Mouse (Mus musculus) intestine, postnatal 0 days (tissue): ENCODE results near the gene Mtfr1l. TPM values are rescaled to one million over a fixed set of nuclear protein-coding genes. Genes with fewer than 3 reads are reported as not detected.
A peak's percentile ranks its signal among the peaks of the same experiment; 100 is the strongest.

Experiments
- ATAC-seq: fragments of 200-750 bp; cut with Nextera tagmentation; 2 replicates; pipeline ENCODE4 v1.8.0; 2017; ENCODE audit warnings: mild to moderate bottlenecking, moderate TSS enrichment, moderate library complexity
- H3K27ac ChIP-seq: fragments of 300-500 bp; sonication (generic); 2 replicates; pipeline ENCODE4 v1.5.1; 2014; ENCODE audit warnings: mild to moderate bottlenecking, low read depth, low read length, moderate library complexity
- H3K27me3 ChIP-seq: fragments of 300-500 bp; sonication (generic); replicated peaks from 2 replicates; pipeline ENCODE4 v1.6.1; 2014; ENCODE audit warnings: low read length, mixed read lengths; ENCODE audit not compliant: control insufficient read depth, insufficient read depth
- H3K36me3 ChIP-seq: fragments of 300-500 bp; sonication (generic); 2 replicates; pipeline ENCODE4 v1.6.1; 2014; ENCODE audit warnings: mild to moderate bottlenecking, moderate library complexity; ENCODE audit not compliant: control insufficient read depth, insufficient read depth
- H3K4me1 ChIP-seq: fragments of 300-500 bp; sonication (generic); replicated peaks from 2 replicates; pipeline ENCODE4 v1.6.1; 2014; ENCODE audit warnings: antibody characterized with exemption, low read length, mixed read lengths; ENCODE audit not compliant: control insufficient read depth, insufficient read depth
- H3K4me2 ChIP-seq: fragments of 300-500 bp; sonication (generic); replicated peaks from 2 replicates; pipeline ENCODE4 v1.6.1; 2014; ENCODE audit warnings: low read depth, mild to moderate bottlenecking, moderate library complexity
- H3K4me3 ChIP-seq: fragments of 300-500 bp; sonication (generic); 2 replicates; pipeline ENCODE4 v1.5.1; 2014; ENCODE audit warnings: low read depth, low read length
- H3K9ac ChIP-seq: fragments of 300-500 bp; sonication (generic); 2 replicates; pipeline ENCODE4 v1.6.1; 2014; ENCODE audit warnings: mild to moderate bottlenecking, low read depth, low read length
- H3K9me3 ChIP-seq: fragments of 300-500 bp; sonication (generic); 2 replicates; pipeline ENCODE4 v1.6.1; 2016; ENCODE audit warnings: mixed run types; ENCODE audit not compliant: control insufficient read depth
- CTCF ChIP-seq: sonication (generic); IDR thresholded peaks from 2 replicates; pipeline ENCODE4 v1.5.1; 2016; ENCODE audit warnings: low read depth, mild to moderate bottlenecking, control low read depth, antibody characterized with exemption, moderate library complexity
- whole genome bisulfite sequencing: fragments of 180-500 bp; shearing (Covaris S2); extraction: QIAGEN DNeasy Blood & Tissue Kit; methylation state at CpG from one replicate; pipeline ENCODE4 v1.1.7; 2014; 5-methylcytosine and 5-hydroxymethylcytosine counted together
- polyA plus RNA-seq: library from polyadenylated mRNA; unstranded; fragments of >200 nt; fragmentation: Nextera tagmentation; extraction: Ambion mirVana; gene quantifications from 2 replicates; pipeline ENCODE4 v1.2.1, GENCODE M21; 2015

The Mtfr1l gene
- polyA plus RNA-seq, 1 experiment from 2014 or later: 84.5 TPM

GRCm38 (mm10) chr4:134569205-134569604, 34.0 kb upstream of the Mtfr1l start:
- no peaks in the 10 kb centered on the region for H3K4me1 ChIP-seq
- H3K27ac ChIP-seq: no peak overlapping the region
- ATAC-seq: no peak
- no peak overlapping the region for H3K9ac ChIP-seq
- peak; percentile 69 for TF ChIP-seq CTCF
- H3K36me3 ChIP-seq: 0 out of 2 replicates have a peak, but pooled peaks cover 3% of the 10 kb centered on the region
- no peaks in the 10 kb centered on the region for H3K27me3 ChIP-seq
- no peak overlapping the region for H3K4me3 ChIP-seq
- 77% methylated on average over 6 of the region's 6 CpGs for WGBS
- H3K9me3 ChIP-seq: no peaks in the 10 kb centered on the region
- no peak overlapping the region for H3K4me2 ChIP-seq

DNA sequence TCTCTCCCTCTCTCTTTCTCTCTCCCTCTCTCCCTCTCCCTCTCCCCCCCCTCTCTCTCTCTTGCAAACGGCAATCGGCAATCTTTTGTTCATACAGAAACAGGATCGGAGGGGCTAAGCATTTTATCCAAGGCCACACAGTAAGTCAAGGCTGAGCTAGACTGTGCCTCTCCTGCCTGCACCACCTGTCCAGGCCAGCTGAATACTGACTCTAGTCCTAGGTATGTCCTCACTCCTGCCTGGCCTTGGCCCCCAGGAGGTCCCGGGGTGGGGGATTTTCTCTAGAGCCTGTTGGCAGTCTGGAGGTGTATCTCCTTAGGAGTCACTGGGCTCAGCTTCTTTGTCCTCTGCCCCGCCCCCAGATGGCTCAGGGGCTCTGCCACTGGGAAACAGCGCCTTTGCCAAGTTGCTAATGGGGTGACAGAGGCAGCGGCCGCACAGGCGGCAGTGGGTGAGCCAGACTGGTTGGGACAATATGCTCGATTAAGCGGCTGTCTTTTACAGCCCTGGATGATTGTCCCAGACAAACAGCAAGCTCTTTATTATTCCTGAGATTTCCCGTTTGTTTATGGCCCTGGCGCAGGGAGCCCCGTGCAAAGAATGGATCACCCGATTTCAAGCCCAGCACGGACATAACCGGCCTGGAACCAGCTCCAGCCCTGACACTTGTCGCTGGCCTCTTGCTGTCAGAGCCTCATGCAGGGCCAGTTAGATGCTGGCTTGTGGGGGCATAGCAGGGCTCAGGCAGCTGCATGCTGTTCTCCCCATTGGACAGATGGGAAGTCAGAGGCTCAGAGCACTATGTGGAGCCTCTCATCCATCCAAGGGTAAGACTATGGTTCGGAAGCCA, 32.4 kb upstream of the Mtfr1l start:
- TF ChIP-seq CTCF: no peak
- peak; percentile 33; the same call in 1 of the 2 replicates for ATAC-seq
- Histone ChIP-seq H3K4me3 (no peak overlapping the region), H3K9me3 (no peaks in the 10 kb centered on the region), H3K9ac (no peak overlapping the region), H3K27ac (no peak overlapping the region), H3K4me1 (no peaks in the 10 kb centered on the region), H3K27me3 (no peaks in the 10 kb centered on the region), H3K4me2 (no peak overlapping the region; the same call in 1 of the 2 replicates), H3K36me3 (0 out of 2 replicates have a peak, but pooled peaks cover 3% of the 10 kb centered on the region)
- 29% methylated on average over 19 of the region's 19 CpGs for WGBS

- TF ChIP-seq CTCF: no peak
- H3K27ac ChIP-seq: no peak overlapping the region
- H3K4me1 ChIP-seq: no peaks in the 10 kb centered on the region
- no peak overlapping the region for H3K9ac ChIP-seq
- no peak overlapping the region for H3K4me2 ChIP-seq
- peaks cover 3% of the 10 kb centered on the region; the same call in 1 of the 2 replicates for H3K36me3 ChIP-seq
- H3K4me3 ChIP-seq: no peak overlapping the region
- 81% methylated on average over 6 of the region's 6 CpGs for WGBS
- ATAC-seq: no peak
- no peaks in the 10 kb centered on the region for H3K27me3 ChIP-seq
- no peaks in the 10 kb centered on the region for H3K9me3 ChIP-seq
Observed at GRCm38 (mm10) chr4:134564093-134564492, 28.9 kb upstream of the Mtfr1l start.

- H3K36me3 ChIP-seq: peaks cover 3% of the 10 kb centered on the region; the same call in 1 of the 2 replicates
- H3K4me3 ChIP-seq: no peak overlapping the region
- no peak overlapping the region for H3K27ac ChIP-seq
- no peaks in the 10 kb centered on the region for H3K4me1 ChIP-seq
- TF ChIP-seq CTCF: no peak
- H3K27me3 ChIP-seq: no peaks in the 10 kb centered on the region
- 82% methylated on average over 16 of the region's 16 CpGs for WGBS
- ATAC-seq: no peak
- no peak overlapping the region for H3K9ac ChIP-seq
- no peak overlapping the region for H3K4me2 ChIP-seq
- H3K9me3 ChIP-seq: no peaks in the 10 kb centered on the region
Observed at GRCm38 (mm10) chr4:134563624-134564023, 28.4 kb upstream of the Mtfr1l start.

GRCm38 (mm10) chr4:134562014-134562413, 26.8 kb upstream of the Mtfr1l start:
- no peaks in the 10 kb centered on the region for H3K27me3 ChIP-seq
- TF ChIP-seq CTCF: no peak
- 93% methylated on average over 2 of the region's 2 CpGs for WGBS

DNA sequence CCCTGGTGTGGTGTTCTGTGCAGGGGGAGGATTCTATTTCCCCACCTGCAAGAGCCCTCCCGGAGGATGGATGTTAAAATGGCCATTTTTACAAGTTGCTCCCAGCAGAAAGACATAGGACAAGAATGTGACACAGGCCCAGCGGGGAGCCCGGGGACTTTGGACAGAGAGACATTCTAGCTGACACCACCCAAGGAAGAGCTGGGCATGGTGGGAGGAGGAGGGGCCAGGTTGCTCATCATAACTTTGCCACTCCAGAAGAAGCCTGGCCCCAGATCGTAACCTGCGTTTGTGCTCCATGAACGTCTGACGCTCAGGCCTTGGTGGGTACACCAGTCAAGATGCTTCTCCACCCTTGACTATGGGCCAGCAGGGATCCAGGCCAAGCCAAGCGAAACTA, 25.5 kb upstream of the Mtfr1l start:
- no peak overlapping the region for H3K4me3 ChIP-seq
- peaks cover 3% of the 10 kb centered on the region; the same call in 1 of the 2 replicates for H3K36me3 ChIP-seq
- H3K4me2 ChIP-seq: no peak overlapping the region
- no peaks in the 10 kb centered on the region for H3K9me3 ChIP-seq
- 69% methylated on average over 8 of the region's 8 CpGs for WGBS
- H3K4me1 ChIP-seq: no peaks in the 10 kb centered on the region
- TF ChIP-seq CTCF: no peak
- H3K9ac ChIP-seq: no peak overlapping the region
- H3K27me3 ChIP-seq: no peaks in the 10 kb centered on the region
- ATAC-seq: no peak
- H3K27ac ChIP-seq: no peak overlapping the region

More at GRCm38 (mm10) chr4:134562014-134562413, 26.8 kb upstream of the Mtfr1l start:
- H3K9me3 ChIP-seq: no peaks in the 10 kb centered on the region
- no peaks in the 10 kb centered on the region for H3K4me1 ChIP-seq
- H3K4me3 ChIP-seq: no peak overlapping the region
- no peak overlapping the region for H3K9ac ChIP-seq
- no peak overlapping the region for H3K4me2 ChIP-seq
- no peak for ATAC-seq
- H3K36me3 ChIP-seq: peaks cover 3% of the 10 kb centered on the region; the same call in 1 of the 2 replicates
- no peak overlapping the region for H3K27ac ChIP-seq
